Mouse (Mus musculus) small intestine, adult 2 months (tissue): ENCODE data around the gene Pitpnb.

ENCODE experiments used
- CTCF ChIP-seq: fragments of 200-500 bp; IDR thresholded peaks from 2 replicates; pipeline ENCODE4 v1.5.1; 2012; ENCODE audit warnings: low read depth, mild to moderate bottlenecking, control low read depth, inconsistent platforms, low read length, moderate library complexity, mixed read lengths; ENCODE audit not compliant: insufficient replicate concordance, insufficient read length; ENCODE audit errors: extremely low read depth
- POLR2A ChIP-seq: fragments of 200-500 bp; IDR thresholded peaks from 2 replicates; pipeline ENCODE4 v1.6.1; 2012; ENCODE audit warnings: low read depth, mild to moderate bottlenecking, control low read depth, inconsistent platforms, low read length, moderate library complexity

DNA sequence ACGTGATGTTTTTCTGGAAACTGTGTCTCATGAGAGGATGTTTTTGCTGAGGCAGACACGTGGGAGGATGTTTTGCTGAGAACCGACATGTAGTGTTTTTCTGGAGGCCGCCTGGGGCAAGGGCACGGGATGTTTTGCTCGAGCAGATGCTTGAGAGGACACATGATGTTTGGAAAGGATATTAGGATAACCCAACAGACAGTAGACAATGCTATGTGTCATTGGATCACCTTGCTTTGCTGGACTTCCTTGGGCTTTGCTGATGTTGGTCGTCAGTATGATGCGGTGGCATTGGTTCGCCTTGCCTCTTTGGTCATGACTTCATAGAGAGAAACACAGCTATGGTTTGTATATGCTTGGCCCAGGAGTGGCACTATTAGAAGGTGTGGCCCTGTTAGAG is 16.7 kb upstream of the Pitpnb start:
- TF ChIP-seq CTCF (no peak), POLR2A (no peak)
